Mouse (Mus musculus): ENCODE measurements around the gene Elovl5.

Gene Elovl5

DNA sequence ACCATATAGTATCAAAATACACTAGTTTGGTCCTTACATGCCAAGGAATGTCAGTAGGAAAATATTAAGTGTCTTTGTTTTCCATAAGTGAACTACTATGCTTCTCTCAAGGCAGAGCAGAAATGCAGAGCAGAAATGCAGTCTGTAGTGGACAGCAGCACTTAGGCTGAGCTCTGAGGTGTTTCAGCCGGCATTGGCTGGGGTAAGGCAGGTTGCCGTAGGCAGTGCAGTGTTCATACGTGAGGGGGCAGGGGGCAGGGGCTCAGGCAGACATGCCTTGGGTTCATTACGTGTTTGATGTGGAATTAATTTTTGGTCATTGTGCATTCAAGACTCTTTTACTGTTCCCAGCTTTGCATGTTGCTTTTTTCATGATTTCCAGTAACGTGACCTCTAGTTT lies 12.1 kb downstream of the Elovl5 start:
- no peak for DNase-seq

DNA sequence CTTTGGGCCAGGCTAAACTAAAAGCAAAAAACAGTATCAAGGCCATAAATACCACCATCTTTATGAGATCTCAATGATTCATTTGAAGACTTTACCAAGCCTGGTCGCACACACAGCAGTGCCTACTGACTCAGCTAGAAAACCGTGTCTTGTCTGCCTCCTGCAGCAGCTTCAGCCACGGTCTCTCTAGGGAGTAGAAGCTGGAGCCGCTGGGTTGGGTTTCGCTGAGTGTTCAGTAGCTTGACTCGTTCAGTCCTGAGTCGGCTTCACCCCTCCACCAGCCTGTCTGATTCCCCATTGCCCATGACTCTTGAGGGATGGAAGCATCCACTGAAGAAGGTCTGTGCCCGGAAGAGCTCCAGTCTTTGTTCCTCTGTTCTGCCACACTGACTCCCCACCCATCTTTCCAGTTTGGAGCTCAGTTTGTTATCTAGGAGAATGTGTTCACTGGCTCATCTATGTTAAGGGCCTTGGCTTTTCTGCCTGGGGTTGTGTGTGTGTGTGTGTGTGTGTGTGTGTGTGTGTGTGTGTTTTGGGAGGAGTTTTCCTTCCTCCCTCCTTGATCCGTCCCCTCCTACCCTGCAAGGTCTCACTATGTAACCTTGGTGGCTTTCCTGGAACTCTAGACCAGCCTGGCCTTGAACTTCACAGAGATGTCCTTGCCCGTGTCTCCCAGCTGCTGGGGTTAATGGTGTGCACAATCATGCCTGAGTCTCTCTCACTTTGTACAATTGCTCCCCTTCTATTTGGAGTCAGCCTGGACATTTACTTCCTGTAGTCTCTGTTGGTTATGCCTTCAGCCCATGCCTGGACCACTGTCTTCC lies 13.1 kb downstream of the Elovl5 start:
- DNase-seq, result peak in 1 of 2 experiments; percentile 43

DNA sequence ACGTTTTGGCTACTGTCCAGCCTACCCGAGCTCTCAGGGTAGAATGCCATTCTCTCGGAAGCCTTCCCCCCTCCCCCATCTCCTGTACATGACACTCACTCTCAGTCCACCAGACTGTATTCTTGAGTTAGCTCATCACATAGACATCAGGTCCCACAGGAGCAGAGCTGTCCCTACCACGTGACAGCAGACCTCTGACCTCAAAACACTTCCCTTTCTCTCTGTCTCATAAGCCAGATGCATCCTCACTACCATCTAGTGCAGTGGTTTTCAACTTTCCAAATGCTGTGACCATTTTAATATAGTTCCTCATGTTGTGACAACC lies 13.7 kb downstream of the Elovl5 start:
- peak in 1 of 2 experiments; percentile 37 for DNase-seq

DNA sequence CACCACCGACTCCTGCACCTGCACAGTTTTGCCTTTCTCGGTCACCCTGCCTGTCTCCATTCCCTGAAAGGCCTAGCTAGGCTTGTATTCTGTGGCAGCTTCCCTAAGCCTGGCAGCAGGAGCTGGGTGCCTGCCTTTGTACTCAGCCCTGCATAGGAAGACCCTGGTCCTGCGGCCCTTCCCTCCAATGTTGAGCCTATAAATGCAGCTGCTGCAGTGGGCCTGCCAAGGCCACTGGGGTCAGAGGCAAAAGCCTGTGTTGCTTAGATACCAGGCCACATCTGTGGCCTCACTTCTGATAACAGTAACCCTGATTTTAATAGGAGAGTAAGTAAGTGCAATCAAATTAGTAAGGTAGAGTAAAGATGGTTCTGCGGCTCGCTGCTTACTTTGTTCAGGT lies 14.6 kb downstream of the Elovl5 start:
- no peak for DNase-seq

DNA sequence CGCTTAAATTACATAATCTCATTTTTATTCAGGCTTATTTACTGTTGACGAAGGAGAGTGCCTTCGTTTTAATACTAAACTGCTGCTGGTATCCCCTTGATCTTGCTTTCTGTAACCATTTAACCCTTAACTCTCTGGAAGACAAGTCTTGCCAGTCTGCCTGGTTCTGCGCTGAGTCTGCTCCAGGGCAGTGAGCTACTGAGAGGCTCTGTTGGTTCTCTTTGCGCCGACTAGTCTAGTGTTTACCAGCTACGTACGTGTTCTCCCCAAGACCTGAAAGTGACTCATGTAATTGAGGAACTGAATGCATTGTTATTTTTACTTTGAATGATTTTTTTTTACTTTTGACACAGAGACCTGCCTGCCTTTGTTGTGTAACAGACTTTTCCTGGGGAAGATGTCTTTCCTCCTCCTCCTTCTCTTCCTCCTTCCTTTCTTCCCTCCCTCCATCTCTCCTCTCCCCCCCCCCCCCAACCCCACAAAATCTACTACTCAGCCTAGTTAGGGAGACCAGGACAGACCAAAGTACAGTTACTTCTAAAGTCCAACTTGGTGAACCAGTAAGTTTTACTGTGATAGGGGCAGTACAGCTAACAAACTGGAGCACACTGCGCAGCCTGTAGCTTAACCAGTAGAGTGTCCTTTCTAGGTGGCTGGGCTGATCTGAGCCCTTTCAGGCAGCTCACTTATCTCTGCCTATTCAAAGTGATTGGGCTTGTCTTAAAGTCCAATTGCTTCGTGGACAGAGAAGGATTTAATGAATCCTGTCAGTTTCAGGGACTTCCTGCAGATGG lies 18.9 kb downstream of the Elovl5 start:
- DNase-seq, result peak; percentile 54 to 63

DNA sequence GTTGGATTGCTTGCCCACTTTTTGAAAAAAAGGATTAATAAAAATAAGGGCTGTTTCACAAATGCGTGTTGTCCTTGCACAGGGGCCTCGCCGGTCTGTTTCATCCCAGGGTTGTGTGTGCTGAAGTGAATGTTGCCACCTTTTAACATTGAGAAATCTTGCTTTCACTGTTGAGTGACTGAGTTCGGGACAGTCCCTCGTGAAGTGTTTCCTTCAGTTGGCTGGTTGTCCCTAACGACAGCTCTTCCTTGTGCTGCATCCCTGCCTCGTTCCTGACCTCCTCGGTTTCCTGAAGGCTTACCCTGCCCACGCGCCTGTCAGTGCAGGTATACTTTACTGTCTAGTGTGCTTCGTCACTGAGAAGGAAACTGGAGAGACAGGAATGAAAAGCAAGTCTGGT lies 20.7 kb downstream of the Elovl5 start:
- DNase-seq, result no peak

DNA sequence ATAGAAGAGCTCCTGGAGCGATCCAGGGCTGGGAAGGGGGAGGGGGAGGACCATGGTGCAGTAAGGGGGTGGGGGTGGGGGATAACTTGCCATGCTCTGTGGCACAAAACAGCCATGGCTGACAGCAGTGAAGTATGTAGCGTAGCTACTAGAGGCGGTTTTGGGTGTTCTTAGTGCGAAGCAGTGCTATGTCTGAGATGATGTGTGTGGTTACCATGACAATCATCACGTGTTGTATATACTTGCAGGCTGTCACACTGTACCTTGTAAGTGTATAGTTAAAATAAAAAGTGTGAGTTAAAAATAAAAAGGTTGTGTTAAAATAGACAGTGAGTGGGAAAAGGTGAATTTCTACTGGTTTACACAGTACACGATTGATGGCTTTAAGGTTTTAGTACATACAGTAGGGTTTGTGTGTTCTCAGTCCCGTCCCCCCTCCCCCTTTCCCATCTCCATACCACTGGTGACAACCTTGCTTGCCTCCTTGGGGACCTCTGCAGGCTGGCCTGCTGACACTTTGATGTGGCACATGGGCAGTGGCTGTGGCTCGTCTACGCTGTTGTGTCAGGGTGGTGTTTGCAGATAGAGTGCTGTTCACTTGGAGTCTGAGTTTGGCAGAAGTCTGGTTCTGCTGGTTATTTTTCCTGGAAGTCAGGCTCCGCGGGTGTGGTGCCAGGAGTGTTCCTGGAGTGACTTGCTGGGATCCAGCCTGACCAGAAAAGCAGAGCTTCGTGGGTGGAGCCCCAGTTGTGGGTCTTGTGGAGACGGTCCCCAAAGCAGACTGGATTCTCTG lies 21.8 kb downstream of the Elovl5 start:
- DNase-seq, result no peak

DNA sequence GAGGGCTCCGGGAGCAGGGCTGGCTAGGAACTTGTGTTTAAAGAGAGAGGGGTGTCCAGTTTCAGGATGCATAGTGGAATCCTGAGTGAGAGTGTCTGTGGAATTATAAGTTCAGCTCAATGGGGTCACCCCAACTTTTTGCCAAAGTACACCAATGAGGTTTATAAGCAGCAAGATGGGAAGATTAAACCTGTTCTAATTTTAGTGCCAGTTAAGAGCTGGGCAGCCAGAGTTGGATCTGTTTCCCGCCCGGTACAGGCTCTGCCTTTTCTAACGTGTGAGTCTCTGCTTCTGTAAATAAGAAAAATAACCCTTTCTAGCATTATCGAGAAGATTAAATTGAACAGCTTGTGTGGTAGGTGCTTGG lies 22.4 kb downstream of the Elovl5 start:
- DNase-seq, result no peak

DNA sequence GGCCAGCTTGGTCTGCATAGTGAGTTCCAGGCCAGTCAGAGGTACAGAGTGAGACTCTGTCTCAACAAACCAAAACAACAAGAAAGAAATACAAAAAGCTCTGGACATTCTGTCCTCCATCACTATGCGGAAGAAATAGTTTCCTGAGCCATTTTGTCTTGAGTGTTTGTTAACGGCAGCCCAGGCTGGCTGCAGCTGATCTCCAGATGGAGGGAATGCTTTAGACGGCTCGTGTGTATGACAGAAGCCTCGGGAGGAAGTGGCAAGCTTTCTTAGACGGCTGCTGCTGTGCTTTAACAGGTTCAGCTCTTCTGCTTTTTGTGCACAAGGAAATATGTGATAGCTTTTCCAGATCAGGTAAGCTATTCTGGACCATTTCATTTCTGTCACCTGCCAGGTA lies 23.9 kb downstream of the Elovl5 start:
- no peak for DNase-seq

DNA sequence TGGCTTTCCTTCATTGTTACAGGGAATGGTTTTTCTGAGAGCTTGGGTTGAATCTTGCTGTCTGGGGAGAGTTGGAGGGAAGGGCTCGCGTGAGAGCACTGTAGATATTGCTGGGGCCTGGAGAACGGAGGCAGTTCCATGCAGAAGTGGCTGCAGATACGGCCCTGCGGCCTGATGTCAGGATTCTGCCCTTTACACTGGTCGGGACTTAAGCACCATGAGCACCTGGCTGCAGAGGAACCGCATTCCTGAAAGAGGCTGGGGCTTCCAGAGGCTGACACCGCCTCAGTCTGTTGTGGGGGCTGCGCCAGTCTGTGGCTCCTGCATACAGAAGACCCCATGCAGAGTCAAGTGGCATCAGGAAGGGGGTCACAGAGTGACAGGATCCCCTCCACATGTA lies 24.7 kb downstream of the Elovl5 start:
- no peak for DNase-seq

DNA sequence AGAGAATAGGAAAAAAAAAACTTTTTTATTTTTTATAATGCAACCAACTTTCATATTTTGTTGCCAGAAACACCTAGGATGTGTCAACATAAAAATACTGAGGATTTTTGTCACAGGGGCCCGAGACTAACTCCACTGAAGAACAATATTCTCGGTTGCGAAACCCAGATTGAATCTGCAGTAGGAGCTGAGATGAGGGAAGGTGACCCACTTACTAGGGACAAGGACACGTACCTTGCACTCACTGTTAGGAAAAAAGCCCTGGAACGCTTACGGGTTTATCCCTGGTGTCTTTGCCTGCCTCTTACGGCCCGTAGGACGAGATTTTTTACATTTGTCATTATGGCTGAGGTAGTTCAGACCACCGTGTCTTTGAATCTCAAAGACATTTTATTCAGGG lies 25.2 kb downstream of the Elovl5 start:
- DNase-seq, result no peak

DNA sequence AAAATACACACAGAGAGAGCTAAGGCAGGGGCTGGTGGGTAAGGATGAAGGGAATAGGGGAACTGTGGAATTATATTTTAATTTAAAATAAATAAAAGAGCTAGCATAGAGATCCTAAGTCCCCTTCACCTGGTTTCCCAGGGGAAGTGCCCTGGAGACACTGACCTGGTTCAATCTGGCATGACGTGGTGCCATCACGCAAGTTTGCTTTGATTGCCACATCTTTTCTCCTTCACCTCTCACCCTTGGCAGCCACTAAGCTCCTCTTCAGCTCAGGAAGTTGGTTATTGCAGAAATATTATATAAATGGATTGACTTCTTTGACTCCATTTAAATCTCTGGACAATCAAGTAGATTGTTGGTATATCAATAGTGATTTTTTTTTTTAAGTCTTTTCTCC lies 26.2 kb downstream of the Elovl5 start:
- DNase-seq, result no peak

DNA sequence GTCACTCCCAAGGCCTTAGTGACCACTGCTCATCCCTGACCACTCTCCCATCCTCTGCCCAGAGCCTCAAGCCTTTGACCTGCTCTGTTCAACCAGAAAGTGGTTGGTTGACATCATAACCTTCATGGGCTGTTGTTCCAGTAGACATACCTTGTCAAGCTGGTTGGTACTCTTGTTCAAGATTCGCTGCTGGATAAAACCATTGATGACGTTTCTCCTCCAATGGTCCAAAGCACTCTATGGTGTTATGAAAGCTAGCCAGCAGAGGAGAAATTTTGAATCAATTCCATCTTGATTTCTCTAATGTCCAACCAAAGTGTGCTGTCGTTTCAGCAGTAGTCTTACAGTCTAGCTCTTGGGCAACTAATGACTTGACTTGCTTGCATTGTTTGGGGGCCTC lies 27.0 kb downstream of the Elovl5 start:
- no peak for DNase-seq

DNA sequence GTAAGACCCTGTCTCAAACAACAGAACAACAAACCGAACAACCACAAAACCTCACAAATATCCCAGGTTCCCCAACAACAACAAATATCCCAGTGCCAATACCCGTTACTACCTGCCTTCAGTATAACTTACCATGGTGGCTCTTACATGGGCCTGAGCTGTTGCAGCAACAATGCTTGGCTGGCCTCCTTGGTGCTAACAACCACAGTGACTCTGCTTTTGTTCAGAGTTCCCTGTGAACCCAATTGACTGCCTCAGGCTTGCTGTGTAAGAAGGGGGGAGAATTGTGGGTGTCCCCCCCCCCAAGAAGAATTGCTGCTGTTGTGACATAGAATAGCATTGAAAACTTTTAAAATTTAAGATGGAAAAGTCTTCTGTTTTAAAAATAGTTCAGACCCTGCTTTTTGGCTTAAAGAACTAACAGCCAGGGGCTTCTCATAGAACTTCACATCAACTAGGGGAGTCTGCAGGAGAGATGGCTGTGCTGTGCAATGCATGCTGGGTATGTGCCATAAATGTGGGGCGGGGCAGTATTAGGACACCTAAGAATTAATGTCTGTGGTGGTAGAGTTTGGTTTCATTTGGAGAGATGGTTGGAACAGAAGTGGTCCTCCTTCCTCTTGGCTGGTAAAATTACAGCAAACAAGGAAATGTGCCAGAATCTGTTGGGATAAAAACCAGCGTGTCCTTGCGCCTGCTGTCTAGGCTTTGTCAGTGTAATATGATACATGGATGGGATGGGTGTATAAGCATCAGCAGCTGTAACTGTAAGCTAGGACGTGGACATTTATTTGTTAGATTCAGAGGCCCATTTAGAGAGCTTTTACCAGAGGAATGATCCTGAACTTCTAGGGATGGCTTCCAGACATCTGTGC lies 28.9 kb downstream of the Elovl5 start:
- DNase-seq, result no peak

DNA sequence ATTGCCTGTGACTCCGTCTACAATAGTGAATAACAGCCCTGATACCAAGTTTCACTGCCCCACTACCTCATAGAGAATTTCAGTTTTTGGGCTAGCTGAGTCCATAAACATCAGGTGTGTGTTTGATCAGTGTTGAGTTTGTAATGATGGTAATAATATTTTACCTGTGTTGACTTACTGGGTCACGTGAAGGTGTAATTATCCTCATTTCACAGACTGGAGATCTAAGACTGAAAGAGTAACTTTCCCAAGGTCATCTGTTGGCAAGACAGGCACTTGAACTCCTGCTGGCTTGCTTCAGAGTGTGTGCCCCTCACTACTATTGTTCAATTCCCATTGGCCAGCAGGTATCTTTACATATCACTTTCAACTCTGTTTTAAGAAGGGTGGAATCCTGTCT lies 31.1 kb downstream of the Elovl5 start:
- no peak for DNase-seq

DNA sequence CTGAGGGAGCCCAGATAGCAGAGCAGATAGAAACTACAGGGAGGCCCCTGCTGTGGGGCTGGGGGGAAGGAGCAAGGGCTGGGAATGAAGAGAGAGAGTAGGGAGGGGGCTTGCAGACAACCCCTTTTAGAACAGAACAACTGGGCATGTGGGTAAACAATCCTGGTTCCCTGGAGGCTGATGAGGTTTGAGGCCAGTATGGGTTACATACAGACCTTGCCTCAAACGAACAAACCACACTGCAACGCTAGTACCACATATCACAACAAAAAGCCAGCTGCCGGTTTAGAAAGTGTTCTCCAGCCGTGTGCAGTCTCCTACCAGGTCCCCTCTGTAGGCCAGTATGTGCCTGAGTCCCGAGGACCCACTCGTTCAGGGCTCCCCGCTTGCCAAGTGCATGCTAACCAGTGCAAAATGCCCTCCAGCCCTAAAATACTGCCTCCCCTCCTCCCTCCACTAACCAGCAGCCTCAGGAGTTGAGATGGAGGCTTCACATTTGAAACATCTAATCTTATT lies 32.6 kb downstream of the Elovl5 start:
- no peak for DNase-seq

DNA sequence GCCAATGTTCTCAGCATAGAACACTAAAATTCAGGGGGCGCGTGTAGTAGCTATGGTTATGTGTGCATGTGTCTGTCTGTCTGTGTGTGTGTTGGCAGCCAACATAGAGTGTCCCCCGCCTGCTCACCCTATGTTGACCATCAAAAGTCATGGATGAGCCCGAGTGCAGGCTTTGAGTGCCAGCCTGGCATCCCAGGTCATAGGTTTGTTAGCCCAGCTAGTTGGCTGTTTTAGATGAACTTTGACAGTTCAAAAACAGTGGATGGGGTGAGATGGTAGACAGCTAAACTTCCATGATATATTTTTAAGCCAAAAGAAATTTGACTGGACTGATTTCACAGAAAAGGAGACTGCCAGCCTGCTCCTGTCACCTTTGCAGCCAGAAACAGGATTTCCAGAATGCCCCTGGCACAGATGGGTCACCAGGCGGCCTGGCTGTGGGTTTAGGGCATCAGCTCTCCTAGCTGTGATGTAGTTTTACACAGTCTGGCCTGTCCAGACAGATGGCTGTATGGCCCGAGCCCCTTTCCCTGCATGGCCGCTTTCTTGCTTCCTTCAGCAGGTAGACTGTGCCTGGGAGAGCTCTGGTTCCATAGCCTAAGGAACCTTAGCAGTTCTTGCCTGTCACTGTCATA lies 33.8 kb downstream of the Elovl5 start:
- no peak for DNase-seq

DNA sequence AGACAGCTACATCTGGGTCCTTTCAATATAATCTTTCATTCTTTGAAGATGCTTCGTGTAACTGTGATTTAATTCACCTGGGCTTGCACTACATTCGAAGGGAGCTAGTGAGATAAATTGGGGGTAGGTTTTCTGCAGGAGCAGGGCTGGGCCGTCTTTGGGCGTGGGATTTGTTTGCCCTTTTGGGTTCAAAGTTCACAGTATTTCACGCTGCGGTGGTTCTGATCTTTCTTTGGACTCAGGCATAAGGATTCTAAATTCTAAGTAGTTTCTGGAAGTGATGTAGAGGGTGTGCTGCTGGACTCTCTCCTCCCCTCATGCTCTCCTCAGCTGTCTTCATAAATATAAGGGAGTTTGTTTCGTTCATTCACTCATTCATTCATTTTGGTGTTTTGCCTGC lies 34.8 kb downstream of the Elovl5 start:
- DNase-seq, result no peak

DNA sequence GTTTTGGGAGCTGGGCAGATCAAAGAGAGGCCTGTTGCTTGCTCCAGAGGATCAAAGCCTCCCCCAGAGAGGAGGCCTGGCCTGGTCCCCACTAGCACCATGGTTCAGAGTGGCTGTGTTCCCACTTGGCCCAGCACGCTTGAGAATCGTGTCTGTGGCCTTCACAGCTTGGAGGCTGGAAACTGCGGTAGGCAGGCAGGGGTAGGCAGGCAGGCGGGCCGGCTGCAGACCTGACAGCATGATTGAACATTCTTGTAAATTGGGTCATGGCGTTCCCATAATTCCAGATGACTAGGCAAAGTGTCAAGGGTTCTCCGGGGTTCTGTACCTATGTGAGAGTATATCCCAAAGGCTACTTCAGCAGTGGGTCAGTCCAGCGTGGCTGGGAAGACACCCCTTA lies 35.9 kb downstream of the Elovl5 start:
- no peak for DNase-seq

DNA sequence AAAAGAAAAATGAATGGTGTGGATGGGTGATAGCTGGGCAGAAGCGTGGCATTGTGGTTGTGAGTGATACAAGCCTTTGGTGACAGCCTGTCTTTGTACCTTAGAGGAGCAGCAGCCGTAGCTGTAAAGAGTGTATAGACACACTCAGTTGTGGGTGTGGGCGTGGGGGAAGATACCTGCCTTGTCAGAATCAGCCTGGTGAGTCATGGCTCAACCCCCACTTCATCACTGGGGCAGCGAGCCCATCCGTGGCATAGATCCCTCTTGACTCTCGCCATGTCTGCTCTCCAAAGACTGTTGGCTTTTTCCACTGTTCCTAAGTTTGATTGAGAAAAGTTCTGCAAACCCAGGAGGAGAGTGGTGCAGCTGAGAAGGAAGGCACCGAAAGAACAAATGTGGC lies 37.3 kb downstream of the Elovl5 start:
- no peak for DNase-seq

DNA sequence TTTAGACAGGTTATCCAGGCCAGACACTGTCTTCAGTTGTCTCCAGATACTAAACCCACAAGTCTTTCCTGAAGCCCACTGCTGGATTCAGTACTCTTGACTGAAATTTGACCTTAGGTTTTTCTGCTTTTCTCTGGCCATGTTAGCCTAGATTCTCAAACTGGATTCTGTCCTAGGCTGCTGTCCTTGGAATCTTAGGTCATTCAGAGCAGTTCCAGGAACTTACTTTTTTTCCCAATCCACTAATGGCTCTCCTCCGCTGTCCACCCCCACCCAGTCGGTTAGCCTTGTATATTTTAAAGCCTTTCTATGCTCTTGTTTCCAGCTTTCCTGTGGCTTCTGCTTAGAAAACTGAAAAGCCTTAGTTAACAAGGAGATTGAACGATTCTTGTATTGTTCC lies 37.8 kb downstream of the Elovl5 start:
- no peak for DNase-seq

DNA sequence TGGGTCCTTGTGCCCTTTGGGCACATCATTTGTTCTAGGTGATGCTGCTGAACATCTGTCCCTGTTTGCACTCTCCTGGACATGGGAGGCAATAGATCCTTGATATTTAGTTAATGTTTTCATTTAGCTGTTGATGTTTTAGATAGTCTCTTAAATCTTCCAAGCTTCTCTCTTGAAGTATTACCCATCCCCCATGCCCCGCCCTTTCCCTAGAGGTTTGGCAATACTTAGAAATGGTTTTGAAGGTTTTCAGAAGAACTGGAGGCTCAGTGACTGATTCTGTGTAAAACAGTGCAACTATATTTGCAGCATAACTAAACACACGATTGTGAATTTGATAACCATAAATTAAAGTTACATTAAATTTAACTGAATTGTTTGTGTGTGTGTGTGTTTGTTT lies 38.3 kb downstream of the Elovl5 start:
- DNase-seq, result no peak
